Mouse (Mus musculus): Measurements from ENCODE around the gene Fam114a1.

GRCm38 (mm10) chr5:65086522-65086921 lies 116.7 kb downstream of the Fam114a1 start:
- TF ChIP-seq ZC3H11A (IDR thresholded peaks at IDR 0.05; ENCODE audit: borderline replicate concordance, low read depth, low read length) (no peak), CHD2 (IDR thresholded peaks at IDR 0.05; ENCODE audit: low read depth, low read length) (no peak), ZNF384 (IDR thresholded peaks at IDR 0.05; ENCODE audit: low read depth, low read length) (no peak), HCFC1 (IDR thresholded peaks at IDR 0.05; ENCODE audit: borderline replicate concordance, insufficient read depth, low read length) (no peak), MAFK (IDR thresholded peaks at IDR 0.05; ENCODE audit: insufficient read depth, low read depth, low read length) (no peak)
